In the genomic region with DNA sequence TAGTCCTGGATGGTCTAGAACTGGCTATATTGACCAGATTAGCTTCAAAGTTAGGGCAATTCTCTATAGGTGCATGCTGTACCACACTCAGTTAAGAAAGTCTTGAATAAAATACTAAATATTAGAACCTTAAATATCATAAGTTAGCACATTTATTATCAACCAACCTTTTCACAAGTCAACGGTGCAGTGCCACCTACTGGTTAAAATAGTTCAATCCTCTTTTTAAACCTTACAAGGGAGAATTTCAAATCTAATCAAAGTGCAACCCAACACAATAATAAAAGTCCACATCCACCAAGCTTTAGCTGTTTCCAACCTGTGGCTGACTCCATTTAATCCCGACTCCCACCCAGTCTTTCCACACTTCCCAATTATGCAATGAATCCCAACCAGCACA, we compare ENCODE assay signal across 12 mouse cellular contexts. TPM values are rescaled to one million over a fixed set of nuclear protein-coding genes. Genes with fewer than 3 reads are reported as not detected.
DNase-seq lines count a peak whose midpoint lies in the region; ATAC-seq lines count a peak whose summit lies in the region.
"Had no signal": no experiment of that assay in that cellular context is flagged by ENCODE, and none has a peak within 500 bp of the region (broad histone marks: within the 10 kb centered on the region; RNA-seq: fewer than 3 reads in every experiment).

No protein-coding gene starts in this region.

- no peak overlapping the region for H3K9ac ChIP-seq in kidney, embryonic 15.5 days
- H3K9ac ChIP-seq: forebrain, embryonic 12.5 days; lung, embryonic 15.5 days; neural tube, embryonic 12.5 days had no signal

- no peak overlapping the region for H3K4me2 ChIP-seq in kidney, embryonic 15.5 days
- H3K4me2 ChIP-seq: forebrain, embryonic 12.5 days; lung, embryonic 15.5 days; neural tube, embryonic 12.5 days had no signal

- no peaks in the 10 kb centered on the region for H3K27me3 ChIP-seq in kidney, embryonic 15.5 days
- H3K27me3 ChIP-seq: forebrain, embryonic 12.5 days; lung, embryonic 15.5 days; neural tube, embryonic 12.5 days had no signal

- H3K27ac ChIP-seq in kidney, embryonic 15.5 days = no peak overlapping the region
- H3K27ac ChIP-seq: forebrain, embryonic 12.5 days; lung, embryonic 15.5 days; neural tube, embryonic 12.5 days had no signal

- H3K36me3 ChIP-seq in kidney, embryonic 15.5 days = peaks cover 41% of the 10 kb centered on the region

- H3K4me1 ChIP-seq in kidney, embryonic 15.5 days = no peaks in the 10 kb centered on the region
- H3K4me1 ChIP-seq: lung, embryonic 15.5 days; neural tube, embryonic 12.5 days had no signal

- ATAC-seq in CD4-positive, CD25-positive, alpha-beta regulatory T cell, adult 4 months = no peak
- ATAC-seq in kidney, embryonic 15.5 days (replicated peaks; ENCODE audit: low FRiP score) = no peak

- 62% methylated on average over 2 of the region's 2 CpGs for WGBS in kidney, embryonic 15.5 days

- no peak overlapping the region for H3K4me3 ChIP-seq in kidney, embryonic 15.5 days (replicated peaks)
- H3K4me3 ChIP-seq: forebrain, embryonic 12.5 days; lung, embryonic 15.5 days; neural tube, embryonic 12.5 days had no signal

- H3K9me3 ChIP-seq in kidney, embryonic 15.5 days (replicated peaks) = no peaks in the 10 kb centered on the region
- H3K9me3 ChIP-seq: forebrain, embryonic 12.5 days; lung, embryonic 15.5 days; neural tube, embryonic 12.5 days had no signal

- DNase-seq in CD4-positive, CD25-positive, alpha-beta regulatory T cell, adult 2 months (ENCODE audit: low read depth, low spot score) = peak; percentile 45
- DNase-seq in kidney, adult 9 months = peak; percentile 38
- DNase-seq in thymus, postnatal 14 days = peak; percentile 23
- no peak for DNase-seq in thymus, postnatal 25 days
- DNase-seq in adrenal gland, adult 18-20 months (ENCODE audit: low spot score in 2 of 2) = no peak
- DNase-seq in adrenal gland, adult 8-10 months = no peak
- DNase-seq: cerebellum, adult 11-12 months had no signal

RNA-seq across cellular contexts. Expression of gene Ccdc141, which starts 33.5 kb away (rescaled TPM):
- polyA plus RNA-seq in CD4-positive, CD25-positive, alpha-beta regulatory T cell, adult 4 months (2017; shearing (Covaris generic)) = 1 to 10 TPM; 1.6 to 4.8 TPM
- polyA plus RNA-seq in kidney, embryonic 15.5 days (2015; fragmentation: Nextera tagmentation; extraction: Ambion mirVana) = 14.2 and 14.7 TPM in 2 replicates
- total RNA-seq in adrenal gland, adult 18-20 months (2021) = 1 to 10 TPM; 4.1 to 5.0 TPM
- total RNA-seq in adrenal gland, adult 8-10 months (2022) = 1 to 10 TPM; 5.0 to 9.8 (median 9.3) TPM

Comparison
In these comparisons a context has a peak if more than half of its experiments do, and no peak if none do; other contexts are left out.
1. DNase-seq: peak in CD4-positive, CD25-positive, alpha-beta regulatory T cell, adult 2 months (single experiment), kidney, adult 9 months (single experiment) and thymus, postnatal 14 days (single experiment); none in thymus, postnatal 25 days (single experiment), adrenal gland, adult 18-20 months (0 of 2) and adrenal gland, adult 8-10 months (single experiment).